Mouse (Mus musculus) stomach, embryonic 16.5 days (tissue): ENCODE results near the gene Stk17b. TPM values are rescaled to one million over a fixed set of nuclear protein-coding genes. Genes with fewer than 3 reads are reported as not detected.
"Not testable (repeated sequence)": the region's sequence is repeated elsewhere in the genome, so short reads cannot be mapped to it uniquely, and the experiment has no call there.

Source experiments
- ATAC-seq: fragments of 200-750 bp; cut with Nextera tagmentation; 2 replicates; pipeline ENCODE4 v1.8.0; 2017; ENCODE audit warnings: moderate number of reproducible peaks, moderate TSS enrichment; ENCODE audit not compliant: insufficient read depth, low FRiP score
- H3K27ac ChIP-seq: fragments of 300-500 bp; sonication (generic); 2 replicates; pipeline ENCODE4 v1.5.1; 2014; ENCODE audit warnings: low read length
- H3K27me3 ChIP-seq: fragments of 300-500 bp; sonication (generic); 2 replicates; pipeline ENCODE4 v1.6.1; 2014; ENCODE audit warnings: low read length, control low read depth, mixed read lengths; ENCODE audit not compliant: control insufficient read depth, insufficient read depth
- H3K36me3 ChIP-seq: fragments of 300-500 bp; sonication (generic); 2 replicates; pipeline ENCODE4 v1.6.1; 2014; ENCODE audit warnings: low read length; ENCODE audit not compliant: control insufficient read depth, insufficient read depth
- H3K4me1 ChIP-seq: fragments of 300-500 bp; sonication (generic); 2 replicates; pipeline ENCODE4 v1.6.1; 2014; ENCODE audit warnings: low read length, control low read depth, mixed read lengths; ENCODE audit not compliant: control insufficient read depth, insufficient read depth
- H3K4me2 ChIP-seq: fragments of 300-500 bp; sonication (generic); 2 replicates; pipeline ENCODE4 v1.6.1; 2014; ENCODE audit warnings: low read depth, low read length, mixed read lengths
- H3K4me3 ChIP-seq: fragments of 300-500 bp; sonication (generic); replicated peaks from 2 replicates; pipeline ENCODE4 v1.5.1; 2014; ENCODE audit warnings: mild to moderate bottlenecking, low read length
- H3K9ac ChIP-seq: fragments of 300-500 bp; sonication (generic); 2 replicates; pipeline ENCODE4 v1.6.1; 2014; ENCODE audit warnings: low read length
- H3K9me3 ChIP-seq: fragments of 300-500 bp; sonication (generic); replicated peaks from 2 replicates; pipeline ENCODE4 v1.6.1; 2016; ENCODE audit warnings: low read length, control low read depth; ENCODE audit not compliant: control insufficient read depth
- WGBS: fragments of 180-500 bp; shearing (Covaris S2); extraction: QIAGEN DNeasy Blood & Tissue Kit; methylation state at CpG from one replicate; pipeline ENCODE4 v1.1.7; 2014; 5-methylcytosine and 5-hydroxymethylcytosine counted together
- polyA plus RNA-seq: library from polyadenylated mRNA; unstranded; fragments of >200 nt; fragmentation: Nextera tagmentation; extraction: Ambion mirVana; gene quantifications from 2 replicates; pipeline ENCODE4 v1.2.1, GENCODE M21; 2015

The Stk17b gene
- polyA plus RNA-seq, 1 experiment from 2014 or later: 19.8 TPM

- H3K9ac ChIP-seq: no peak overlapping the region
- H3K27me3 ChIP-seq: no peaks in the 10 kb centered on the region
- no peak overlapping the region for H3K4me3 ChIP-seq
- H3K9me3 ChIP-seq: no peaks in the 10 kb centered on the region
- H3K4me2 ChIP-seq: no peak overlapping the region
- WGBS: 54% methylated on average over 5 of the region's 5 CpGs
- peak; percentile 73 for ATAC-seq
- H3K4me1 ChIP-seq: no peaks in the 10 kb centered on the region
- no peak overlapping the region for H3K27ac ChIP-seq
- H3K36me3 ChIP-seq: no peaks in the 10 kb centered on the region
Measured at GRCm38 (mm10) chr1:53720601-53721351, 64.2 kb downstream of the Stk17b start.

DNA sequence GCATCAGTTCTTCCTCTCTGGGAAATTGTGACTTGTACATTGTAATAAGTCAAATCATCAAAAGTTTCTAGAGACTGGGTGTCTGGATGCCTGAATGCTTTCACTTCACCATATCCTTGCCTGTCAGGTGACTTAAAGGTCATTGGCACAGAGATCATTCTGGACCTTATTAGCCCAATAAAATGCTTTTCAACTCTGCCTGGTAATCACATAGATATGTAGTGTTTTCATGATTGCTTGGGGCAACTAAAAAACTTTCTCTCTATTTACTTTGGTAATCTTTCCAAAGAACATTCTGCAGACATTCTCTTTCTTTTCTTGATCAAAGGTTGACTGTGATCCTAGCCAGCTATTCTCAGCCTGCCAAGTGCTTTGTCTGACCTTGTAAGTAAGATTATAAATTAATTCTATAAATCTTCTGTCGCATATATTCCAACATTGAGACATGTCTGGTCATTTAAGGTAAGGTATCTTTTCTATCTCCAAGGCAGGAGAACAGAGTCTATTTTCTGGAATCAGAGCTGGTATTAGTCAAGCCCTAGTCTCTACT is 69.0 kb downstream of the Stk17b start:
- 58% methylated on average over 1 of the region's 1 CpGs for WGBS
- ATAC-seq: no peak

DNA sequence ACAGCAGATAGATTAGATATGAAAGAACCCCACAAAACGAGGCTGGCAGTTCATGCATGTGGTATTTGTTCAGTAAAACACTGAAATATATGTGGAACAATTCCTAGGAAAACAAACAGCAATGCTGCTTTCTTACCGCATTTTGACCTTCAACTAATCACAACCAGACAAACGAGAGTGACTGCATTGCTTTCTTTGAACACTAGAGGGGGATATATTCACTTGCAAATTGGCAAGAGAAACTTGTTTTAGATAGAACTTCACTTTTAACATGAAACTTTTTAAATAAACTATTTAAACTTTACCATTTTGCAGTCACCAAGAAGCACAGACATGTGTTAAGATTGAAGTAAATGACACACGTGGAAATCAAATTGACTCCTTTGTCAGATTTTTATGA is 69.6 kb downstream of the Stk17b start:
- no peaks in the 10 kb centered on the region for H3K27me3 ChIP-seq
- ATAC-seq: no peak
- no peaks in the 10 kb centered on the region for H3K9me3 ChIP-seq
- 4% methylated on average over 4 of the region's 4 CpGs for WGBS
- H3K4me1 ChIP-seq: no peaks in the 10 kb centered on the region
- H3K4me2 ChIP-seq: no peak overlapping the region
- no peak overlapping the region for H3K4me3 ChIP-seq
- H3K9ac ChIP-seq: no peak overlapping the region
- H3K27ac ChIP-seq: no peak overlapping the region
- no peaks in the 10 kb centered on the region for H3K36me3 ChIP-seq

More for the DNA sequence above, 69.0 kb downstream of the Stk17b start:
- no peak overlapping the region for H3K27ac ChIP-seq
- no peak overlapping the region for H3K9ac ChIP-seq
- H3K4me3 ChIP-seq: no peak overlapping the region
- H3K36me3 ChIP-seq: no peaks in the 10 kb centered on the region
- H3K27me3 ChIP-seq: no peaks in the 10 kb centered on the region
- H3K9me3 ChIP-seq: no peaks in the 10 kb centered on the region
- no peak overlapping the region for H3K4me2 ChIP-seq
- H3K4me1 ChIP-seq: no peaks in the 10 kb centered on the region

DNA sequence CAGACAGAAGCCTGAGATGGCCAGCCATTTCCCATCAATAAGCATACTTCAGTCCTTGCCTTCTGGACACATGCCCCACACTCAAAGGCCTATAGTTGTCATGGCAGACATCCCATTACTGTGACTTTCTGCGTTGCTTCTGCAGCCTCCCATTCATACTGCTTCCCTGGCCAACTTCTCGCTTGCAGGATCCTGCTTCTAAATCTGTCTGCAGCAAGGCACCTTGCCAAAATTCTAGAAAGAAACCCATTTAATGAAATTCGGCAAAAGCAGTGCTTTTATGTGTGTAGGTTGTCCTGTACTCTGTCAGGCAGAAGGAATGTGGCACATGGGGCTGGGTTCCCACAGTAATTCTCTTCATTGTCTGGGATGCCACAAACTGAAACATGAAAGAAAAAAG is 71.6 kb downstream of the Stk17b start:
- H3K9ac ChIP-seq, H3K4me1 ChIP-seq, H3K4me3 ChIP-seq, H3K27me3 ChIP-seq, H3K4me2 ChIP-seq, H3K27ac ChIP-seq, H3K9me3 ChIP-seq, H3K36me3 ChIP-seq: not testable (repeated sequence)
- peak; percentile 37; the same call in 1 of the 2 replicates for ATAC-seq
- WGBS: 33% methylated on average over 2 of the region's 3 CpGs

- Histone ChIP-seq H3K27ac (no peak overlapping the region), H3K4me2 (no peak overlapping the region), H3K9ac (no peak overlapping the region), H3K27me3 (no peaks in the 10 kb centered on the region), H3K4me3 (no peak overlapping the region), H3K36me3 (no peaks in the 10 kb centered on the region), H3K4me1 (no peaks in the 10 kb centered on the region), H3K9me3 (no peaks in the 10 kb centered on the region)
- WGBS: 91% methylated on average over 9 of the region's 9 CpGs
- ATAC-seq: no peak
Measured at GRCm38 (mm10) chr1:53711069-53711468, 74.0 kb downstream of the Stk17b start.

GRCm38 (mm10) chr1:53709602-53710001 is 75.4 kb downstream of the Stk17b start:
- not testable (repeated sequence) for H3K9me3 ChIP-seq, H3K27me3 ChIP-seq, ATAC-seq, H3K4me1 ChIP-seq, H3K4me2 ChIP-seq, H3K27ac ChIP-seq, H3K4me3 ChIP-seq, H3K36me3 ChIP-seq, H3K9ac ChIP-seq
- WGBS: 66% methylated on average over 5 of the region's 5 CpGs

GRCm38 (mm10) chr1:53706431-53707361 is 78.3 kb downstream of the Stk17b start, which contains the start of gene Dnah7a:
Gene Dnah7a (minus strand): TSS chr1:53706784.
- Histone ChIP-seq H3K27me3 (no peaks in the 10 kb centered on the region), H3K36me3 (no peaks in the 10 kb centered on the region), H3K27ac (no peak within 1 kb of the TSS), H3K4me2 (peak within 1 kb of the TSS; percentile 90), H3K4me3 (peak within 1 kb of the TSS; percentile 52), H3K9me3 (no peaks in the 10 kb centered on the region), H3K4me1 (no peaks in the 10 kb centered on the region), H3K9ac (peak within 1 kb of the TSS; percentile 63)
- peak; percentile 47; the same call in 1 of the 2 replicates for ATAC-seq
- WGBS: 15% methylated on average over 42 of the region's 42 CpGs
